16 mouse cellular contexts compared by ENCODE assay signal in the genomic region with DNA sequence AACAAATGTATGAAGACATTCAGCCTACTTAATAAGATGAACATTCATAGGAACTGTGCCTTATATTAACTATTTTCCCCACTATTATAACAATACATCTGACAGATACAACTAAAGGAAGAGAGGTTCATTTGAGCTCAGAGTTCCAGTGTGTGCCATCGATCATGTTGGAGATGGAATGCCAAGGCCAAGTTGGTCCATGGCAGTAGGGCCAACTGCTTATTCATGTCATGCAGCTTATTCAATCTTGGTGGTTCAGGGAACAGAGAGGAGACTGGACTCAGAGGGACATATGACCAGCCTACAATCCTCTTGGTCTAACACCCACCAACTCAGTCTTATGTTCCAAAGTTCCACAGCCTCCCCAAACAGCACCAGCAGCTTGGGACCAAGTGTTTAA.
"Had no signal": no experiment of that assay in that cellular context is flagged by ENCODE, and none has a peak within 500 bp of the region (broad histone marks: within the 10 kb centered on the region; RNA-seq: fewer than 3 reads in every experiment).

No protein-coding gene starts in this region.

- H3K9ac ChIP-seq: lung, embryonic 15.5 days; midbrain, embryonic 13.5 days; midbrain, embryonic 15.5 days; neural tube, embryonic 12.5 days; stomach, embryonic 15.5 days had no signal

- H3K4me3 ChIP-seq: lung, embryonic 15.5 days; megakaryocyte, embryonic 14.5 days; midbrain, embryonic 13.5 days; midbrain, embryonic 15.5 days; neural tube, embryonic 12.5 days; stomach, embryonic 15.5 days had no signal

- H3K9me3 ChIP-seq: lung, embryonic 15.5 days; megakaryocyte, embryonic 14.5 days; midbrain, embryonic 13.5 days; midbrain, embryonic 15.5 days; neural tube, embryonic 12.5 days; stomach, embryonic 15.5 days had no signal

- H3K4me1 ChIP-seq: lung, embryonic 15.5 days; midbrain, embryonic 13.5 days; midbrain, embryonic 15.5 days; neural tube, embryonic 12.5 days; stomach, embryonic 15.5 days had no signal

- H3K4me2 ChIP-seq: lung, embryonic 15.5 days; midbrain, embryonic 11.5 days; midbrain, embryonic 13.5 days; midbrain, embryonic 15.5 days; neural tube, embryonic 12.5 days; stomach, embryonic 15.5 days had no signal

- DNase-seq: lung, postnatal 14 days; lung, postnatal 36 days; right cerebral cortex, postnatal 14 days; thymus, adult 2 months; thymus, postnatal 25 days; thymus, postnatal 4 days had no signal

- ATAC-seq: lung, postnatal 0 days; midbrain, embryonic 13.5 days; midbrain, embryonic 15.5 days had no signal

- H3K27ac ChIP-seq: lung, embryonic 15.5 days; macrophage; midbrain, embryonic 13.5 days; midbrain, embryonic 15.5 days; neural tube, embryonic 12.5 days; stomach, embryonic 15.5 days; stomach, postnatal 0 days had no signal

- H3K27me3 ChIP-seq: lung, embryonic 15.5 days; megakaryocyte, embryonic 14.5 days; midbrain, embryonic 13.5 days; midbrain, embryonic 15.5 days; neural tube, embryonic 12.5 days; stomach, embryonic 15.5 days had no signal
